Mouse (Mus musculus) heart, adult 10 weeks (tissue): ENCODE data around the gene Cpne8. TPM values are rescaled to one million over a fixed set of nuclear protein-coding genes. Genes with fewer than 3 reads are reported as not detected.

Source experiments
- polyA plus RNA-seq: library from polyadenylated mRNA; stranded (reverse); fragments of 350-450 nt; fragmentation: Illumina TruSeq; extraction: RNeasy Lipid Tissue Mini Kit (QIAGEN cat#74804); gene quantifications from one replicate; pipeline ENCODE4 v1.2.3, GENCODE M21; 2014; ENCODE audit warnings: low read depth, low replicate concordance

The Cpne8 gene
- polyA plus RNA-seq: 5.4 TPM

DNA sequence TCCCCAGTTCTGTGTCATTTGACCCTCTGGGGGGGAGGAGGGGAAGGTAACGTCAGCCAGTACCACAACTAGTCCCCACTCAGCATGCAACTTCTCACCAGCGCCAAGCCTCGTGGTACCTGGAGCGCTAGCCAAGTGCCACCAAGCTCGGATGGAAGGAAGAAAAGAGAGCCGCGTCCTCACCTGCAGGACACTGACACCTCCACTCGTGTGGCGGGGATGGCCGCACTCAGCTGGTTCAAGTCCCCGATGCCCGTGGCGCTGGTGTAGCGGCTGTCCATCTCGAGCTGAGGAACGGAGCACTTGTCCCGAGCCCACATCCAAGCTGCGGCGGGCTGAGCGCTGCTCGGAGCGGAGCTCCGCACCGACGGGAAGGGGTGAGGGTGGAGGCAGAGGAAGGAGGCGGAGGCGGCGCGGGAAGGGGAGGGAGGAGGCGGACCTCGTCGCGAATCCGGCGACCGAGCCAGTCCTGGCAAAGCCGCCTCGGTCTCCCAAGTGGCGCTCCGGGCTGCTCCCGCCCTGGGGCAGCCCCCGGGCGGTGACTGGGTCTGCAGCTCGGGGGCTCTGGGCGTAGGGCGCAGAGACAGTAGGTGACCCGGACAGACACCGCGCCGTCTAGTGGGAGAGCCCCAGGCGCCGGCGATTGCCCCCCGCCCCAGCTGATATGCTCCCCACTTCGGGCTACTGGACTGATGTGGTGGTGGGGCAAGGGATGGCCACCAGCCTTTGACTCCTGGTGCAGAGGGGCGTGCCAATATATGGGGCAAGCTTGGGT lies at the start of gene Cpne8:
TSS of gene Cpne8 (minus strand) at position 448 of the 775 bp plus-strand sequence.

